Mouse (Mus musculus): ENCODE data around the gene Mtfr1l.

- no peak for TF ChIP-seq CTCF (IDR thresholded peaks at IDR 0.05; ENCODE audit: low read depth)
- no peak for TF ChIP-seq EP300 (IDR thresholded peaks at IDR 0.05; ENCODE audit: low read depth)
Observed at GRCm38 (mm10) chr4:134546814-134547705, 11.9 kb upstream of the Mtfr1l start.

All from liver, postnatal 0 days (tissue).